Mouse (Mus musculus) heart, postnatal 0 days (tissue): ENCODE measurements around the gene Olfr1280. TPM values are rescaled to one million over a fixed set of nuclear protein-coding genes. Genes with fewer than 3 reads are reported as not detected.
"Not testable (repeated sequence)": the region's sequence is repeated elsewhere in the genome, so short reads cannot be mapped to it uniquely, and the experiment has no call there.

Experiments
- ATAC-seq: fragments of 200-750 bp; cut with Nextera tagmentation; 2 replicates; pipeline ENCODE4 v1.8.0; 2017; ENCODE audit warnings: low read depth, moderate number of reproducible peaks, moderate library complexity; ENCODE audit not compliant: insufficient read depth
- DNase-seq: peaks from one replicate; pipeline ENCODE4 v3.0.0-alpha.2; 2016; ENCODE audit warnings: low spot score
- H3K27ac ChIP-seq: fragments of 300-500 bp; sonication (generic); 2 replicates; pipeline ENCODE4 v1.5.1; 2014; ENCODE audit warnings: low read depth, mild to moderate bottlenecking
- H3K27me3 ChIP-seq: fragments of 300-500 bp; sonication (generic); 2 replicates; pipeline ENCODE4 v1.6.1; 2014; ENCODE audit warnings: low read length, mixed read lengths; ENCODE audit not compliant: control insufficient read depth, insufficient read depth
- H3K36me3 ChIP-seq: fragments of 300-500 bp; sonication (generic); replicated peaks from 2 replicates; pipeline ENCODE4 v1.6.1; 2014; ENCODE audit warnings: low read length, mixed read lengths; ENCODE audit not compliant: control insufficient read depth, insufficient read depth
- H3K4me1 ChIP-seq: fragments of 300-500 bp; sonication (generic); 2 replicates; pipeline ENCODE4 v1.6.1; 2014; ENCODE audit warnings: antibody characterized with exemption; ENCODE audit not compliant: control insufficient read depth, insufficient read depth
- H3K4me2 ChIP-seq: fragments of 300-500 bp; sonication (generic); 2 replicates; pipeline ENCODE4 v1.6.1; 2014; ENCODE audit warnings: low read depth, mild to moderate bottlenecking, low read length, moderate library complexity
- H3K4me3 ChIP-seq: fragments of 300-500 bp; sonication (generic); 2 replicates; pipeline ENCODE4 v1.5.1; 2014; ENCODE audit warnings: low read depth, low read length
- H3K9ac ChIP-seq: fragments of 300-500 bp; sonication (generic); replicated peaks from 2 replicates; pipeline ENCODE4 v1.6.1; 2014; ENCODE audit warnings: low read depth, low read length, mixed read lengths
- H3K9me3 ChIP-seq: fragments of 300-500 bp; sonication (generic); replicated peaks from 2 replicates; pipeline ENCODE4 v1.6.1; 2016; ENCODE audit warnings: low read length; ENCODE audit not compliant: control insufficient read depth
- CTCF ChIP-seq: IDR thresholded peaks from 2 replicates; pipeline ENCODE4 v1.5.1; 2016; ENCODE audit warnings: antibody characterized with exemption, control low read depth, low read depth
- EP300 ChIP-seq: IDR thresholded peaks from 2 replicates; pipeline ENCODE4 v1.6.1; 2016; ENCODE audit warnings: antibody characterized with exemption, low read depth
- WGBS: fragments of 180-500 bp; shearing (Covaris S2); extraction: QIAGEN DNeasy Blood & Tissue Kit; methylation state at CpG from one replicate; pipeline ENCODE4 v1.1.7; 2014; 5-methylcytosine and 5-hydroxymethylcytosine counted together
- polyA plus RNA-seq: library from polyadenylated mRNA; unstranded; fragments of >200 nt; fragmentation: Nextera tagmentation; extraction: Ambion mirVana; gene quantifications from 2 replicates; pipeline ENCODE4 v1.2.1, GENCODE M21; 2015
- total RNA-seq: library from RNA; depleted of rRNA; stranded (reverse); fragments of >200 nt; gene quantifications from 2 replicates; pipeline ENCODE4 v1.2.3, GENCODE M21; 2014; ENCODE audit warnings: low replicate concordance; rRNA removed

Gene Olfr1280
- total RNA-seq (not detected in 2 replicates), polyA plus RNA-seq (not detected in 2 replicates)

- Histone ChIP-seq H3K27me3 (no peaks in the 10 kb centered on the region), H3K4me1 (no peaks in the 10 kb centered on the region), H3K9ac (no peak within 1 kb of the TSS), H3K4me3 (no peak within 1 kb of the TSS), H3K9me3 (no peaks in the 10 kb centered on the region), H3K27ac (no peak within 1 kb of the TSS), H3K36me3 (no peaks in the 10 kb centered on the region), H3K4me2 (no peak within 1 kb of the TSS)
- DNase-seq (no peak), ATAC-seq (no peak)
- TF ChIP-seq CTCF (no peak), EP300 (no peak)
These were observed at the start of gene Olfr1280 for GRCm38 (mm10) chr2:111313717-111314116. TSS of gene Olfr1280 (plus strand) at chr2:111314017.

- TF ChIP-seq EP300, result no peak
- TF ChIP-seq CTCF, result no peak
- no peaks in the 10 kb centered on the region for H3K4me1 ChIP-seq
- H3K36me3 ChIP-seq, result no peaks in the 10 kb centered on the region
- WGBS, result 67% methylated on average over 2 of the region's 2 CpGs
- H3K4me3 ChIP-seq, result no peak within 1 kb of the TSS
- no peak within 1 kb of the TSS for H3K9ac ChIP-seq
- no peak within 1 kb of the TSS for H3K4me2 ChIP-seq
- no peak within 1 kb of the TSS for H3K27ac ChIP-seq
- ATAC-seq, result no peak
- DNase-seq, result no peak
- H3K9me3 ChIP-seq, result no peaks in the 10 kb centered on the region
- H3K27me3 ChIP-seq, result no peaks in the 10 kb centered on the region
These were observed 39.8 kb upstream of the Olfr1280 start, which contains the start of gene Olfr1277 for GRCm38 (mm10) chr2:111274006-111274405. TSS of gene Olfr1277 (minus strand) at chr2:111274106.

GRCm38 (mm10) chr2:111289836-111290235 is 24.0 kb upstream of the Olfr1280 start, which contains the start of gene Olfr1278:
TSS of gene Olfr1278 (plus strand) at chr2:111290136.
- no peak within 1 kb of the TSS for H3K27ac ChIP-seq
- ATAC-seq, result no peak
- no peak within 1 kb of the TSS for H3K4me2 ChIP-seq

GRCm38 (mm10) chr2:111298541-111298940 is 15.3 kb upstream of the Olfr1280 start:
- no peaks in the 10 kb centered on the region for H3K36me3 ChIP-seq
- ATAC-seq, result no peak
- no peak overlapping the region for H3K9ac ChIP-seq
- no peak for TF ChIP-seq CTCF
- TF ChIP-seq EP300, result no peak
- H3K27ac ChIP-seq, result no peak overlapping the region
- H3K4me3 ChIP-seq, result no peak overlapping the region
- no peaks in the 10 kb centered on the region for H3K9me3 ChIP-seq
- DNase-seq, result no peak
- no peak overlapping the region for H3K4me2 ChIP-seq
- H3K4me1 ChIP-seq, result no peaks in the 10 kb centered on the region
- no peaks in the 10 kb centered on the region for H3K27me3 ChIP-seq

More at GRCm38 (mm10) chr2:111289836-111290235, 24.0 kb upstream of the Olfr1280 start, which contains the start of gene Olfr1278:
- no peak within 1 kb of the TSS for H3K9ac ChIP-seq
- H3K4me1 ChIP-seq, result no peaks in the 10 kb centered on the region
- H3K36me3 ChIP-seq, result no peaks in the 10 kb centered on the region
- H3K27me3 ChIP-seq, result no peaks in the 10 kb centered on the region
- H3K9me3 ChIP-seq, result no peaks in the 10 kb centered on the region
- no peak within 1 kb of the TSS for H3K4me3 ChIP-seq
- DNase-seq, result no peak
- TF ChIP-seq CTCF, result no peak
- TF ChIP-seq EP300, result no peak

GRCm38 (mm10) chr2:111300374-111300773 is 13.4 kb upstream of the Olfr1280 start, which contains the start of gene Olfr1279:
TSS of gene Olfr1279 (plus strand) at chr2:111300635.
- Histone ChIP-seq H3K27ac (no peak within 1 kb of the TSS), H3K4me3 (no peak within 1 kb of the TSS), H3K4me1 (no peaks in the 10 kb centered on the region), H3K27me3 (no peaks in the 10 kb centered on the region), H3K9ac (no peak within 1 kb of the TSS), H3K9me3 (no peaks in the 10 kb centered on the region), H3K36me3 (no peaks in the 10 kb centered on the region), H3K4me2 (no peak within 1 kb of the TSS)
- DNase-seq (no peak), ATAC-seq (no peak)
- TF ChIP-seq EP300 (no peak), CTCF (no peak)

- TF ChIP-seq CTCF (no peak), EP300 (no peak)
- Histone ChIP-seq H3K9ac (no peak within 1 kb of the TSS), H3K36me3 (no peaks in the 10 kb centered on the region), H3K27me3 (no peaks in the 10 kb centered on the region), H3K4me3 (no peak within 1 kb of the TSS), H3K4me1 (no peaks in the 10 kb centered on the region), H3K4me2 (no peak within 1 kb of the TSS), H3K9me3 (no peaks in the 10 kb centered on the region), H3K27ac (no peak within 1 kb of the TSS)
- ATAC-seq (no peak), DNase-seq (no peak)
- WGBS, result 57% methylated on average over 2 of the region's 2 CpGs
These were observed 12.4 kb downstream of the Olfr1280 start, which contains the start of gene Olfr1281 for GRCm38 (mm10) chr2:111326220-111326619. TSS of gene Olfr1281 (plus strand) at chr2:111326520.

- H3K9me3 ChIP-seq, H3K27ac ChIP-seq, H3K4me3 ChIP-seq, ATAC-seq, H3K36me3 ChIP-seq, H3K9ac ChIP-seq, DNase-seq, H3K4me1 ChIP-seq, H3K27me3 ChIP-seq, H3K4me2 ChIP-seq: not testable (repeated sequence)
- 81% methylated on average over 5 of the region's 5 CpGs for WGBS
These were observed 19.9 kb downstream of the Olfr1280 start for GRCm38 (mm10) chr2:111333721-111334120.
